Mouse (Mus musculus) lung, embryonic 16.5 days (tissue): Measurements from ENCODE around the gene Amdhd1. TPM values are rescaled to one million over a fixed set of nuclear protein-coding genes. Genes with fewer than 3 reads are reported as not detected.

Experiments
- ATAC-seq: fragments of 200-750 bp; cut with Nextera tagmentation; 2 replicates; pipeline ENCODE4 v1.8.0; 2017; ENCODE audit warnings: low read depth, mild to moderate bottlenecking, moderate library complexity
- H3K27ac ChIP-seq: fragments of 300-500 bp; sonication (generic); 2 replicates; pipeline ENCODE4 v1.5.1; 2014; ENCODE audit warnings: mild to moderate bottlenecking, control low read depth, low read length
- H3K27me3 ChIP-seq: fragments of 300-500 bp; sonication (generic); 2 replicates; pipeline ENCODE4 v1.6.1; 2014; ENCODE audit warnings: low read depth, low read length, mixed read lengths; ENCODE audit not compliant: control insufficient read depth, insufficient read depth
- H3K36me3 ChIP-seq: fragments of 300-500 bp; sonication (generic); 2 replicates; pipeline ENCODE4 v1.6.1; 2014; ENCODE audit warnings: low read length; ENCODE audit not compliant: control insufficient read depth, insufficient read depth
- H3K4me1 ChIP-seq: fragments of 300-500 bp; sonication (generic); replicated peaks from 2 replicates; pipeline ENCODE4 v1.6.1; 2014; ENCODE audit warnings: low read length, mixed read lengths; ENCODE audit not compliant: control insufficient read depth, insufficient read depth
- H3K4me2 ChIP-seq: fragments of 300-500 bp; sonication (generic); 2 replicates; pipeline ENCODE4 v1.6.1; 2014; ENCODE audit warnings: low read depth, low read length, control low read depth
- H3K4me3 ChIP-seq: fragments of 300-500 bp; sonication (generic); 2 replicates; pipeline ENCODE4 v1.5.1; 2014; ENCODE audit warnings: mild to moderate bottlenecking, low read length, control low read depth
- H3K9ac ChIP-seq: fragments of 300-500 bp; sonication (generic); 2 replicates; pipeline ENCODE4 v1.6.1; 2014; ENCODE audit warnings: low read length, control low read depth
- H3K9me3 ChIP-seq: fragments of 300-500 bp; sonication (generic); 2 replicates; pipeline ENCODE4 v1.6.1; 2016; ENCODE audit warnings: low read length; ENCODE audit not compliant: control insufficient read depth
- WGBS: fragments of 180-500 bp; shearing (Covaris S2); extraction: QIAGEN DNeasy Blood & Tissue Kit; methylation state at CpG from one replicate; pipeline ENCODE4 v1.1.7; 2014; 5-methylcytosine and 5-hydroxymethylcytosine counted together
- polyA plus RNA-seq: library from polyadenylated mRNA; unstranded; fragments of >200 nt; fragmentation: Nextera tagmentation; extraction: Ambion mirVana; gene quantifications from 2 replicates; pipeline ENCODE4 v1.2.1, GENCODE M21; 2015

Gene Amdhd1
- polyA plus RNA-seq, 1 experiment from 2014 or later = 0.24 TPM

DNA sequence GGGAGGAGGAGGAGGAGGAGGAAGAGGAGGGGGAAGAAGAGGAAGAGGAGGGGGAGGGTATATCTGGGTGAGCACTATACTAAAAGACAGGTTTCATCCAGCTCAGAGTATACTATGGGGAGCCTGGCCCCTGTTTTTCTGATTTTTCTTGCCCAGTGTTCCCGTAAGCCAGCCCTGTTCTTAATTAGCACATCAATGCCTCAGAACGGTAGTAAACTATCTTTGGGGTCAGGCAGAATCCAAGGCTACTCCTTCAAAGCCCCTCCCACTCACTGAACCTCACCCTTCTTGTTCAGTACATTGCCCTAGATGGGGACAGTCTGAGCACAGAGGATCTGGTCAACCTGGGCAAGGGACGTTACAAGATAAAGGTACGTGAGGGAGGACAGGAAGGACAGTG lies 49.4 kb downstream of the Amdhd1 start:
- no peaks in the 10 kb centered on the region for H3K36me3 ChIP-seq
- H3K4me3 ChIP-seq = no peak overlapping the region
- no peak overlapping the region for H3K4me2 ChIP-seq
- H3K27me3 ChIP-seq = no peaks in the 10 kb centered on the region
- H3K27ac ChIP-seq = no peak overlapping the region
- no peaks in the 10 kb centered on the region for H3K4me1 ChIP-seq
- no peak overlapping the region for H3K9ac ChIP-seq
- WGBS = 60% methylated on average over 4 of the region's 4 CpGs
- ATAC-seq = no peak
- no peaks in the 10 kb centered on the region for H3K9me3 ChIP-seq

DNA sequence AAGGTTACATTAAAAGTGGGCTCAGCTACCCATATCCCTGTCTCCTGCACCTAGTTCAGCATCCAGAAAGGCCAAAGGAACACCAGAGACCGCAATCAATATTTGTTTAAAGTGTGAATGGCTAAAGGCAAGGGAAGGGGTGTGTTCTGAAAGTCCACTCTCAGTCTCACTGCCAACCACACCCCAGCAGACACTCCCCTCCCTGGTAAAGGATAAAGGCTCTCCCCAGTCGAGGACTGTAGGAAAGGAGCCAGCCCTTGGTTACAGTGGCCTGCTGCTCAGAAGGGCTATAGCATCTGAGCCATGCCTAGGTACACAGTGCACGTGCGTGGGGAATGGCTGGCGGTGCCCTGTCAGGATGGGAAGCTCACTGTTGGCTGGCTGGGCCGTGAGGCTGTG lies 51.0 kb downstream of the Amdhd1 start:
- no peak for ATAC-seq
- Histone ChIP-seq H3K36me3 (peaks cover under 1% of the 10 kb centered on the region; the same call in 1 of the 2 replicates), H3K4me1 (no peaks in the 10 kb centered on the region), H3K9me3 (no peaks in the 10 kb centered on the region), H3K4me2 (no peak overlapping the region), H3K4me3 (no peak overlapping the region), H3K9ac (no peak overlapping the region), H3K27ac (no peak overlapping the region), H3K27me3 (no peaks in the 10 kb centered on the region)
- 66% methylated on average over 6 of the region's 6 CpGs for WGBS

DNA sequence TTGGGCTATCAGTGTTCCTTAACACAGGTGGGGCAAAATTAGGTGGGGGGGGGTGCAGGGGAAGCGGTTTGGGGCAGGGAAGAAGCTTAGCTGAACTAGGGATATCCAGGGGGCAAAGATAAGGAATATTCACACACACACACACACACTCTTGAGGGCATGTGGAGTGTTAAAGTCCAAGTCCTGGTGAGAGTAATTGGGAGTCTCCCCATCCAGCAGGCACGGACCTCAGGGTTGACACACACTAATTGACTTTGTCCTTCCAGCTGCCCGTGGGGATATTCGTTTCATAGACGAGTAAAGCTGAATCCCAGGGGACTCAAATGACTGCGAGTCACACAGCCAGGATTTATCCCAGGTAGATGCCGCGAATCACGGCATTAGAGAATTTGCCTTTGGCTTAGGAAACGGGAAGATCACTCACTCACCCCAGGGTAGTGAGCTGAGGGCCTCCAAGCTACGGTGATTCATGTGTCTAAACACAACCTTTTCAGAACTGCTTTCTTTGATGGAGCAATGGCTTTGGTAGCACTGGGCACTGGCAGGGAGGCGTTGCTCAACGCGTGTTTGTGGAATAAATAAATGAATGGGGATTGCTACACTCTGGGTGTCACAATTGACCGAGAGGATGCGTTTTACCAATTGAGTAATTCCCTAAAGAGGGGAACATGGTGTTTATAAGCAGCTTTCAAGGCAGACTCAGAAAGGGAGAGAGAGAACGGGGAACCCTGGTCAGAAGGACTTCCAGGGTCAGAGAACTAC lies 51.6 kb downstream of the Amdhd1 start, which contains the start of gene Hal:
TSS of gene Hal (plus strand) at position 703 of the 762 bp plus-strand sequence.
- H3K27ac ChIP-seq = no peak within 1 kb of the TSS
- H3K9ac ChIP-seq = no peak within 1 kb of the TSS
- 66% methylated on average over 17 of the region's 17 CpGs for WGBS
- no peaks in the 10 kb centered on the region for H3K27me3 ChIP-seq
- no peak for ATAC-seq
- no peak within 1 kb of the TSS for H3K4me3 ChIP-seq
- no peak within 1 kb of the TSS for H3K4me2 ChIP-seq
- no peaks in the 10 kb centered on the region for H3K9me3 ChIP-seq
- H3K36me3 ChIP-seq = peaks cover 5% of the 10 kb centered on the region; the same call in 1 of the 2 replicates
- H3K4me1 ChIP-seq = no peaks in the 10 kb centered on the region

DNA sequence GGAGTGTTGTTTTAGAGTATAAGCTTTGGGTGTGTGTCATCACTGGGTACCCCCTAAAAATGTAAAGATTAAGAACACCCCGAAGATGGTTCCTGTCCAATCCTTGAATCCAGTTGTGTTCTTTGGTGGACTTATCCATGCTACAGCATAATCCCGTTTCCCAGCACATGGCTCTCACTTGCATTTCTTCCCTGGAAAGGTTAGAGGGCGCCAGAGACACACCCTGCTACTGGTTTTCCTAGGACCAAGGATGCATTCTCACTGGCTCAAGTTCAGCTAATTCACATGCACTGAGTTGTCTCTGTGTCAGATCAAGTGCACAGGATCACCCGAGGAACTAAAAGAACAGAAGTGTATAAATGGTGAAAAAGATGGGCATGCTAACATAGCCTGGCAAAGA lies 53.2 kb downstream of the Amdhd1 start:
- Histone ChIP-seq H3K27me3 (no peaks in the 10 kb centered on the region), H3K9ac (no peak overlapping the region), H3K4me3 (no peak overlapping the region), H3K27ac (no peak overlapping the region), H3K36me3 (peaks cover 11% of the 10 kb centered on the region), H3K9me3 (no peaks in the 10 kb centered on the region), H3K4me1 (no peaks in the 10 kb centered on the region), H3K4me2 (no peak overlapping the region)
- ATAC-seq = no peak
- 25% methylated on average over 4 of the region's 4 CpGs for WGBS

DNA sequence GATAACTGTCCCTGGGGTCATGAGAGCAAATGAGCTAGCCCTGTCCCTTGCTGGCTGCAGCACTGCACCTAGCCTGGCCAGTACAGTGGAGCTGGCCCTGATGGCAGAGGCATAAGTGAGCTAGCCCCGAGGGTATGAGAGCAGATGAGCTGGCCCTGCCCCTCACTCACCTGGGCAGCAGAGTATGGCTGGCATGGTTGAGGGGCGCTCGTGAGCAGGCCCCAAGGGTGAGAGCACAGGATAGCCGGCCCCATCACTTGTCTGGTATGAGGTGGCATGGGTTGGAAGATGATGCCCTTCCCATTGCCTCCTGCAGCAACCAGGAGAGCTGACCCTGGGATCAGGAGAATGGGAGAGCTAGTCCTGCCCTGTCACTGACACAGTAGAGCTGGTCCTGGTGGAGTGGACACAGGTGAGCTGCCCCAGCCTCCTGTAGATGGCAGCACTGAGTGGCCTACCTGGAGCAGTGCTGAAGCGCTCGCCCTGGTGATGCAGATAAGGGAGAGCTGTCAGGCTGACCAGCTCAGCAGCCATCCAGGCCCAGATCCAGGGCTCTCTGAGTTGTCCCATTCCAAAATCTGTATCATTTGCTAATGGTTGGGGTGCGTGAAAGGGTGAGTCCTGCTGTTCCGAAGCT lies 54.7 kb downstream of the Amdhd1 start:
- no peak overlapping the region for H3K9ac ChIP-seq
- H3K4me1 ChIP-seq = no peaks in the 10 kb centered on the region
- H3K9me3 ChIP-seq = no peaks in the 10 kb centered on the region
- H3K36me3 ChIP-seq = peaks cover 19% of the 10 kb centered on the region
- no peaks in the 10 kb centered on the region for H3K27me3 ChIP-seq
- no peak overlapping the region for H3K4me3 ChIP-seq
- peak; percentile 50; the same call in 1 of the 2 replicates for ATAC-seq
- 81% methylated on average over 8 of the region's 8 CpGs for WGBS
- H3K27ac ChIP-seq = no peak overlapping the region
- H3K4me2 ChIP-seq = no peak overlapping the region

DNA sequence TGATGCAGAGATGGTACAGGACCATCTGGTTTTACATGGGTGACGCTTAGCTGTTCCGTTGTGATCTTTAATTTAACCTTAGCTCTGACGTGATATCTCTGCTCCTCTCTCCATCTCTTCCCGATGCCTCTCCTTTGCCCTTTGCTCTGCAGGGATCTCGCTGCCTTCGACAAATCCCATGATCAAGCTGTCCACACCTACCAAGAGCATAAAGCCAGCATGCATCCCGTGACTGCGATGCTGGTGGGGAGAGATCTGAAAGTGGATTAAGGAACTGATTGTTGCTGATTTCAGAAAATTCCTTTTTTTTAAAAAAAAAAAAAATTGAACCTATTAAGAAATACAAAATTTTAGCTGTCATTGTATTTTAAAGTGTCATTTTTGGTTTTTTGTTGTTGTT lies 55.3 kb downstream of the Amdhd1 start:
- Histone ChIP-seq H3K4me1 (no peaks in the 10 kb centered on the region), H3K4me3 (no peak overlapping the region), H3K4me2 (no peak overlapping the region), H3K9me3 (no peaks in the 10 kb centered on the region), H3K36me3 (peaks cover 21% of the 10 kb centered on the region), H3K27me3 (no peaks in the 10 kb centered on the region), H3K27ac (no peak overlapping the region), H3K9ac (no peak overlapping the region)
- WGBS = 75% methylated on average over 8 of the region's 8 CpGs
- ATAC-seq = no peak

Other genes starting within 250 kb of the Amdhd1 start
- gene Elk3, start 228.9 kb downstream of the Amdhd1 start, polyA plus RNA-seq = 44.9 and 48.0 TPM in 2 replicates
- 194 and 210 TPM in 2 replicates for gene Lta4h, start 86.6 kb downstream of the Amdhd1 start, polyA plus RNA-seq
- 0.14 and 0.50 TPM in 2 replicates for gene Hal, start 51.3 kb downstream of the Amdhd1 start, polyA plus RNA-seq
- gene Ccdc38, start 599 bp upstream of the Amdhd1 start, polyA plus RNA-seq = 0.24 and 0.74 TPM in 2 replicates
- gene Snrpf, start 49.7 kb upstream of the Amdhd1 start, polyA plus RNA-seq = 99.4 and 105 TPM in 2 replicates
- 0.36 and 0.58 TPM in 2 replicates for gene Ntn4, start 100.6 kb upstream of the Amdhd1 start, polyA plus RNA-seq